Mouse (Mus musculus) limb, embryonic 14.5 days (tissue): ENCODE data around the gene Tmem160. TPM values are rescaled to one million over a fixed set of nuclear protein-coding genes. Genes with fewer than 3 reads are reported as not detected.

Experiments used
- ATAC-seq: fragments of 200-750 bp; cut with Nextera tagmentation; 2 replicates; pipeline ENCODE4 v1.8.0; 2017; ENCODE audit warnings: low read depth, moderate number of reproducible peaks, moderate TSS enrichment; ENCODE audit not compliant: low FRiP score
- DNase-seq: peaks from one replicate; pipeline ENCODE4 v3.0.0-alpha.2; 2015; ENCODE audit warnings: low spot score
- H3K27ac ChIP-seq: fragments of 300-500 bp; sonication (generic); replicated peaks from 2 replicates; pipeline ENCODE4 v1.5.1; 2014; ENCODE audit warnings: low read depth, mild to moderate bottlenecking, low read length, moderate library complexity, mixed read lengths
- H3K27me3 ChIP-seq: fragments of 300-500 bp; sonication (generic); 2 replicates; pipeline ENCODE4 v1.6.1; 2014; ENCODE audit warnings: low read length, mixed read lengths; ENCODE audit not compliant: control insufficient read depth, insufficient read depth
- H3K36me3 ChIP-seq: fragments of 300-500 bp; sonication (generic); 2 replicates; pipeline ENCODE4 v1.6.1; 2014; ENCODE audit warnings: mild to moderate bottlenecking, low read length, moderate library complexity, mixed read lengths; ENCODE audit not compliant: control insufficient read depth, insufficient read depth
- H3K4me1 ChIP-seq: fragments of 300-500 bp; sonication (generic); 2 replicates; pipeline ENCODE4 v1.6.1; 2014; ENCODE audit warnings: antibody characterized with exemption, low read length, mixed read lengths; ENCODE audit not compliant: control insufficient read depth, insufficient read depth
- H3K4me2 ChIP-seq: fragments of 300-500 bp; sonication (generic); replicated peaks from 2 replicates; pipeline ENCODE4 v1.6.1; 2014; ENCODE audit warnings: low read depth, mild to moderate bottlenecking, low read length, moderate library complexity; ENCODE audit not compliant: severe bottlenecking
- H3K4me3 ChIP-seq: fragments of 300-500 bp; sonication (generic); replicated peaks from 2 replicates; pipeline ENCODE4 v1.5.1; 2014; ENCODE audit warnings: low read length
- H3K9ac ChIP-seq: fragments of 300-500 bp; sonication (generic); 2 replicates; pipeline ENCODE4 v1.6.1; 2014; ENCODE audit warnings: mild to moderate bottlenecking, low read depth, low read length, moderate library complexity; ENCODE audit not compliant: severe bottlenecking
- H3K9me3 ChIP-seq: fragments of 300-500 bp; sonication (generic); 2 replicates; pipeline ENCODE4 v1.6.1; 2016; ENCODE audit warnings: low read length; ENCODE audit not compliant: control insufficient read depth
- POLR2A ChIP-seq: fragments of 200-500 bp; IDR thresholded peaks from 2 replicates; pipeline ENCODE4 v1.8.0; 2012; ENCODE audit warnings: inconsistent platforms, mild to moderate bottlenecking, moderate library complexity, borderline replicate concordance; ENCODE audit not compliant: insufficient read depth, insufficient read length; ENCODE audit errors: extremely low read depth
- WGBS: fragments of 180-500 bp; shearing (Covaris S2); extraction: QIAGEN DNeasy Blood & Tissue Kit; methylation state at CpG from one replicate; pipeline ENCODE4 v1.1.7; 2014; 5-methylcytosine and 5-hydroxymethylcytosine counted together
- polyA plus RNA-seq, 2 experiments: library from polyadenylated mRNA; depleted of rRNA in 1 of 2; stranded (reverse) in 1 of 2; unstranded in 1 of 2; fragments of >200 nt; fragmentation: Nextera tagmentation in 1 of 2; extraction: Ambion mirVana in 1 of 2; gene quantifications; 2 replicates each; pipeline versions ENCODE4 v1.2.1 to v1.2.3; 2012 to 2014

Tmem160 gene
- polyA plus RNA-seq, 2 experiments, result 32.8 to 51.3 TPM

- peak overlapping the region; percentile 29; the same call in 1 of the 2 replicates for H3K9ac ChIP-seq
- 67% methylated on average over 11 of the region's 11 CpGs for WGBS
- peak overlapping the region; percentile 31 for H3K4me2 ChIP-seq
- H3K4me1 ChIP-seq, result peaks cover 30% of the 10 kb centered on the region
- DNase-seq (peak; percentile 42), ATAC-seq (no peak)
- no peaks in the 10 kb centered on the region for H3K9me3 ChIP-seq
- no peak for TF ChIP-seq POLR2A
- H3K27ac ChIP-seq, result peak overlapping the region; percentile 81
- H3K27me3 ChIP-seq, result no peaks in the 10 kb centered on the region
- no peak overlapping the region; the same call in 1 of the 2 replicates for H3K4me3 ChIP-seq
- H3K36me3 ChIP-seq, result peaks cover 3% of the 10 kb centered on the region; the same call in 1 of the 2 replicates
Measured at GRCm38 (mm10) chr7:16405516-16406351, 46.8 kb upstream of the Tmem160 start.

- no peak for ATAC-seq
- TF ChIP-seq POLR2A, result no peak
- H3K4me1 ChIP-seq, result peaks cover 30% of the 10 kb centered on the region
- no peak for DNase-seq
- no peak overlapping the region for H3K27ac ChIP-seq
- 95% methylated on average over 3 of the region's 3 CpGs for WGBS
- no peak overlapping the region for H3K4me3 ChIP-seq
- peaks cover 10% of the 10 kb centered on the region; the same call in 1 of the 2 replicates for H3K36me3 ChIP-seq
- H3K9me3 ChIP-seq, result no peaks in the 10 kb centered on the region
- no peaks in the 10 kb centered on the region for H3K27me3 ChIP-seq
- no peak overlapping the region for H3K4me2 ChIP-seq
- no peak overlapping the region for H3K9ac ChIP-seq
Measured at GRCm38 (mm10) chr7:16406978-16407377, 45.6 kb upstream of the Tmem160 start.

DNA sequence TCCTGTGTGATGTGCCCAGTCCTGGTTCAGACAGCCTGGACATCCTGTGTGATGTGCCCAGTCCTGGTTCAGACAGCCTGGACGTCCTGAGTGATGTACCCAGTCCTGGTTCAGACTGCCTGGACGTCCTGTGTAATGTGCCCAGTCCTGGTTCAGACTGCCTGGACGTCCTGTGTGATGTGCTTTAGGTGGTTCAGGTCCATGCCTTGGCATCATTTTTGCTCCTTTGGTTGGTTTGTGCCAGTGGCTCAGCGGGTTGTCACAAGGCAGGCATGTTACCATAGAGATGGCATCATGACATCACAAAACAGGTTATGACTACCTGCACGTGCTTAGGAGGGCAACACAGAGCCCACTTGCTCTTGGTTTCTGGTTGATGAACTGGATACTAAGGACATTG is 41.5 kb upstream of the Tmem160 start:
- TF ChIP-seq POLR2A, result no peak
- ATAC-seq, result no peak
- WGBS, result 88% methylated on average over 5 of the region's 5 CpGs
- no peaks in the 10 kb centered on the region for H3K9me3 ChIP-seq
- peaks cover 27% of the 10 kb centered on the region for H3K36me3 ChIP-seq
- H3K4me3 ChIP-seq, result no peak overlapping the region
- H3K4me2 ChIP-seq, result no peak overlapping the region
- no peak overlapping the region for H3K27ac ChIP-seq
- H3K4me1 ChIP-seq, result peaks cover 3% of the 10 kb centered on the region
- no peak overlapping the region for H3K9ac ChIP-seq
- DNase-seq, result no peak
- no peaks in the 10 kb centered on the region for H3K27me3 ChIP-seq

DNA sequence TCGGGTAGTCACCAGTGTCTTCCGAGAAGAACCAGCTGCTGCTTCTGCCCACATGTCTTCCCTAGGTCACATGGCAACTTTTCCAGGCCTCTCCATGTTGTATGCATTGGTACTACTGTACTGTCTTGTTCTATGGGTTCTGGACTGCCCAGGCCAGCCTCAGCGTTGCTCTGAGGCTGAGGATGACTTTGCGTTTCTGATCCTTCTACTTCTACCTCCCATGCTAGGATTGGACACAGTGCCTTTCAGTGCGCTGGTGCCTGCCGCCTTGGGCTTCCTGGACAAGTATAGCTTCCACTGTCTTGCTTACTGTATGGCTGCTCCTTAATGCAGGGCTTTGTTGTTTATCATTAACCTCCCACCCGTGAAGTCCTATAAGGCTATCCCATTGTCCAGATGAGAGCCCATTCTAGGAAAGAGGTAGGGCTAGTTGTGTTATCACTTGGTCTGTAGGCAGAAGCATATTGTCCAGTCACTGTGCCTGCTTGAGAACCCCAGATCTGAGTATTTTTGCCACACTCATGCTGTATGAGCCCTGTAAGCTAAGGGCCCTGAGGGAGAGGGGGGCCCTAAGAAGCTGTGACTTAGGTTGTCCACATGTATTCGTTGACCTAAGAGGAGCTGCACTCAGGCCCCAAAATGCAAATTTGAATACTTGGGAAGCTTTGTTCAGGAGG is 40.2 kb upstream of the Tmem160 start:
- DNase-seq, result no peak
- H3K27me3 ChIP-seq, result no peaks in the 10 kb centered on the region
- H3K4me1 ChIP-seq, result no peaks in the 10 kb centered on the region
- no peak for ATAC-seq
- H3K27ac ChIP-seq, result no peak overlapping the region
- no peak overlapping the region for H3K4me2 ChIP-seq
- H3K4me3 ChIP-seq, result no peak overlapping the region
- no peak for TF ChIP-seq POLR2A
- H3K9ac ChIP-seq, result no peak overlapping the region
- H3K9me3 ChIP-seq, result no peaks in the 10 kb centered on the region
- WGBS, result 88% methylated on average over 8 of the region's 8 CpGs
- H3K36me3 ChIP-seq, result peaks cover 40% of the 10 kb centered on the region

- no peak for TF ChIP-seq POLR2A
- no peak for ATAC-seq
- 62% methylated on average over 2 of the region's 2 CpGs for WGBS
- no peak overlapping the region for H3K4me3 ChIP-seq
- no peak for DNase-seq
- H3K36me3 ChIP-seq, result peaks cover 45% of the 10 kb centered on the region
- H3K27me3 ChIP-seq, result no peaks in the 10 kb centered on the region
- no peak overlapping the region for H3K27ac ChIP-seq
- no peak overlapping the region for H3K4me2 ChIP-seq
- no peaks in the 10 kb centered on the region for H3K4me1 ChIP-seq
- no peak overlapping the region for H3K9ac ChIP-seq
- no peaks in the 10 kb centered on the region for H3K9me3 ChIP-seq
Measured at GRCm38 (mm10) chr7:16412930-16413329, 39.6 kb upstream of the Tmem160 start.
